Mouse (Mus musculus) ovary, adult 18-20 months (tissue): ENCODE results near the gene Phlda3.

ENCODE experiments used
- DNase-seq: peaks from one replicate; pipeline ENCODE4 v3.0.0; 2022; ENCODE audit warnings: low spot score, mixed read lengths

Phlda3 gene

GRCm38 (mm10) chr1:135759685-135760084 is 6.2 kb upstream of the Phlda3 start:
- no peak for DNase-seq

- no peak for DNase-seq
Measured at GRCm38 (mm10) chr1:135760216-135760615, 5.7 kb upstream of the Phlda3 start.

- DNase-seq, result no peak
Measured at GRCm38 (mm10) chr1:135761728-135762127, 4.2 kb upstream of the Phlda3 start.

GRCm38 (mm10) chr1:135763503-135764205 is 2.3 kb upstream of the Phlda3 start:
- DNase-seq, result no peak

DNA sequence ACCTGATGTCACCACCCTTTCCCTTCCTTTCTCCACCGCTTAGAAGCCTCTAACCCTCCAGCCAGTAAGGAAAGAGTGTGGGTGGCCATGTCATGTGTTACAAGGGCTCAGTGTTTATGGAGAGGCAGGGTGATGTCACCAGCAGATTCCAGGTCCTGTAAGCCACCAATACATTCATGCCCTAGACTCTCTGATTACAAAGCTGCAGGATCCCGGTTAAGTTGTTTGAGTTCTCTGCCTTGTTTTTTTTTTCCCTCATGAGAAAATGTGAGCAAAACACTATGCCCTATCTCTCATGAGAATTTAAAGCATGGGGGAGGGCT is 1.8 kb upstream of the Phlda3 start:
- DNase-seq, result no peak

DNA sequence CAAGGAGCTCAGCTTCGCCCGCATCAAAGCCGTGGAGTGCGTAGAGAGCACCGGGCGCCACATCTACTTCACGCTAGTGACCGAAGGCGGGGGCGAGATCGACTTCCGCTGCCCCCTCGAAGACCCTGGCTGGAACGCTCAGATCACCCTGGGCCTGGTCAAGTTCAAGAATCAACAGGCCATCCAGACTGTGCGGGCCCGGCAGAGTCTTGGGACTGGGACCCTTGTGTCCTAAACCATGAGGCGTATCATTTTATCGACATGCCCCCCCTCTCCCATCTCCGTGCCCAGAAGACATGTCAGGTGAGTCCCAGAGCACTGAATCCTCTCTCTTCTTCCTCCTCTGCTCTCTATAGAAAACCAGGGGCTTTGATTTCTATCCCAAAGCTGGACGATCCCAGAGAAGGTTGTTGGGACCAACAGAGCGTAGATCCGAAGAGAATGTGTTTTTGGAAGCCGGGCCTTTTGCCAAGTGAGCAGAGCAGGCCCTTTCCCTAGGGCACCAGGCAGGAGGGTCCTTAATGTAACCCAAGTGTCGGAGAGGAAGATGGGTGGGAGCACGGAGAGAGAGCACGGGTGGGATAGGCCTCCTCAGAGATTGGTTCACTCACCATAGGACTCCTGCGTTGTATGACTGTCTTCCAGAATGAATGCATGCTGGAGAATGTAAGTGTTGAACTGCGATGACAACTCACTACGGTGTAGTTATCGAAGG is 830 bp downstream of the Phlda3 start:
- DNase-seq, result no peak

GRCm38 (mm10) chr1:135767324-135767890 is 1.5 kb downstream of the Phlda3 start:
- no peak for DNase-seq

DNA sequence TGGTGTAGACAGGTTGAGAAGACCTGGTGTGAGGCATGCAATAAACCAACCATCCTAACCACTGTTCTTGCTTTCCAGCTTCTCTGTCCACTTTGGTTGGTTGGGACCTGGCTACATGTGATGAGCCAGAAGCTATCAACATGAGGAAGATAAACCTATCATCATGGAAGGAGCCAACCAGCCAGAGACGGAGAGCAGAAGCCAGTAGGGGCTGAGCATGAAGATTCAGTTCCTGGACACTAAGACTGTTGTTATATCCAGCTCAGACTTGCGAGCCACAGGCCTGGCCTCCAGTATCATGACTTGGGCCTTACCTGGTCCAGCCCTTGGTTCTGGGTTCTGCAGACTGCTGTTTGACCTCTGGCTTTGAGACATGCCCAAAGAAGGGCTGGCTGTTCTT is 2.5 kb downstream of the Phlda3 start:
- no peak for DNase-seq

- no peak for DNase-seq
Measured at GRCm38 (mm10) chr1:135770237-135770636, 4.3 kb downstream of the Phlda3 start.

DNA sequence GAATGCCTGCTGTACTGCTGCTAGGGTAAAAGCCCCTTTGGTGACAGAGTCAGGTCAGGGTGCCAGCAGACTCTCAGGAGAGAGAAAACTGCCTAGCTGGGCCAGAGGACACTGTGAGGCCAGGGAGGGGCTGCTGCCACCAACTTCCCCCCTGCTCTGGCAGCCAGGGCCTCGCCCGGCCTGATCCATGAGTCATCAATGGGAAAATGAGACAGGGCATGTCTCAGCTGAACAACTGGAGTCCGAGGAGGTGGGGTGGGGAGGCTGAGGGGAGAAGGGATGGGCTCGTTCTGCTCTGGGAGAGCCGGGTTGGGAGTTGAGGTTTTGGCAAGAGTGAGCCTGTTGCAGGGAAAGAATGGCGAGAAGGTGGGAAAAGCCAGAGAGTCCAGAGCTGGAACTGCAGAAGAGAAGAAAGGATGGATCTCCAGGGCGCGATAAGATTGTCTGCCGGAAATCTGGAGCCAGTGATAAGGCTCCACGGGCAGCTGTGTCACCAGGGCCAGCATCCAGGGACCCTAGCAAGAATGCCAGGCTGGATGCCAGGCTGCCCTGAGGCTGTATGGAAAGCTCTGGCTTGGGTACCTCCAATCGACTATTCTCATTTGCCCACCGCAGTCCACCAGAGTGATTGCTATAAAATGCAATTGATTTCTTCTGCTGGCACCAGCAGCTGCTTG is 5.1 kb downstream of the Phlda3 start:
- peak; percentile 50 for DNase-seq

GRCm38 (mm10) chr1:135771573-135771970 is 5.7 kb downstream of the Phlda3 start:
- no peak for DNase-seq

DNA sequence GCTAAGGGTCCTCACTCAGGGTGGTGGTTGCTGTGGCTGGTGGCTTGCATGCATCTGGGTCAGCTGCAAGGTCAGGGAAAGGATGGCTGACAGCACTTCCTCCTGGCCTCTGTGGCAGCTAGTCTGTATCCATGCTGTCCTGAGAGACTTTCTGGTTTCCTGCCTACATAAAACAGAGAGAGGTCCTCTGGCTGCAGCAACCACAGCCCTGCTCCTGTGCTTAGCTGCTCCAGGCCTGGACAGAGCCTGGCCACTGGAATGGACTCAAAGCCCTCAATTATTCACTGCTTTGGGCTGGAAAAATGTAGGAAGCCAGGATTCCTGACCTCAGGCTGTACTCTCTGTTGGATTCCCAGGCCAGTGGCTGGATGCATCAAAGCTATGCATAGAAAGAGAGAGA is 10.7 kb downstream of the Phlda3 start:
- DNase-seq, result no peak

DNA sequence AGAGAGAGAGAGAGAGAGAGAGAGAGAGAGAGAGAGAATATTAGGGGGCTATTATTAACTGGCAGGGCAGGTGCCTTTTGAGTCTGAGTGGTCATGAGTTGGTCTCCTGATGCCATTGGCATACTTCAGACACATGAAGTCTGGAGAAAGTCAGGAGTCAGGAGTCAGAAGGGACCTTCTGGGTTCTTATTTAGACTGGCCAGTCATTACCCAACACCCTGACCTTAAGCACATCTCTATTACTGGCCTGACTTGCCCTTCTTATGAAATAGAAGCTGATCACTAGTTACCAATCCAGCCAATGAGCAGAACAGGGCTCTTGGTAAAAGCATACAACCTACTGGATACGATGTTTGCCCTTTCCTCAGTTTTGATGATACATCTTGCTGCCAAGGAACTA is 11.1 kb downstream of the Phlda3 start:
- no peak for DNase-seq

DNA sequence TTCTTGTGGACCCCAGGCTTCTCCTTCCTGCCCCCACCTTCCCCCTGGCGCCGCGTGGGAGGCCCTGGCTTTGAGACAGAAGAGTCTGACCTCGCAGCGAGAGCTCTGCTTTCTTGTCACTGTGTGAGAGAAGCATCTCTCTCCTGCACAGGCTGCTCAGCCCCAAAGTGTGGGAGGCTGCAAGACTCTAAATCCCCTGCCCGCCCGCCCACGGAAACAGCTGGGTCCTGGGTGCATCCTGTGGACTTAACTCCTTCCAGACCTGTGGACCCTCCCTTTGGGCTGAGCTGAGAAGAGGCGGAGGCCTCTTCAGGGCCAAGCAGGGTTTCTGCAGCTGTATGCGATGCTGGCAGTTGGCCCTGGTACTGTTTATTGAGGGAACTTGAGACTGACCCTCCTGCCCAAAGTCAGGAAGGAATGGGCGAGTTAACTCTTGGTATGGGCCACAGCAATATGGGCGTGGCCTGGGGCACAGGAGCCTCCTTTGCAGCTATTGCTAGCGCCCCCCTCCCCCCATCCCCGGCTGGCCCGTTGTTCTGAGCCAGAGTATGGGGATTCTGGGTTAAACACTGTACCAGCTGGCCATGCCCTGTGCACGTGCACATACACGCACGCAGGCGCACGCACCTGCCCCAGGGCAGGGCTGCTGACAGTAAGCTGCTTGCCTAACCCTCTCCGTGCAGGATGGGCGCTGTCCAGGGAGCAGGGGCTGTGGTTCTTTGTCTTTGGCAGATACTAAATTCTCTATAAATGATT is 13.0 kb downstream of the Phlda3 start, which contains the start of gene Tnni1:
Tnni1 (plus strand) TSS at position 655 of the 756 bp plus-strand sequence.
- peak; percentile 58 for DNase-seq

GRCm38 (mm10) chr1:135780649-135781048 is 14.7 kb downstream of the Phlda3 start:
- no peak for DNase-seq

GRCm38 (mm10) chr1:135781220-135781619 is 15.3 kb downstream of the Phlda3 start:
- peak; percentile 34 for DNase-seq

- DNase-seq, result no peak
Measured at GRCm38 (mm10) chr1:135782816-135783215, 16.9 kb downstream of the Phlda3 start.

DNA sequence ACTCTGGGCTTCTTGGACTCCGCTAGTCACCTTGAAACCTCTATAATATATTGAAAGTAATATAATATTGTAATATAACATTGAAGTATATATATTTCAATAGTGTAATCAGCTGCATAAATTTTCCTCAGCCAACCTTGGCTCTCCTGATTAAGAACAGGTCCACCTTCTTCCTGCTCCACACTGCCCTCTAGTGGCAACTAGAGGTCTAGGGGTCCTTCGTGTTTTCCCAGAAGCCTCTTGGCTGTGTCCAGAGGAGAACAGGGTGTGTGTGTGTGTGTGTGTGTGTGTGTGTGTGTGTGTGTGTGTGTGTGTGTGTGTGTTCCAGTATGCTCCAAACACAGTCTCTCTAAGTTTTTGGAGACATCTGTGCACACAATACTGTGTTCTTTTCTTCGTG is 21.9 kb downstream of the Phlda3 start:
- DNase-seq, result peak; percentile 34

GRCm38 (mm10) chr1:135788708-135789107 is 22.8 kb downstream of the Phlda3 start:
- no peak for DNase-seq

GRCm38 (mm10) chr1:135789815-135790214 is 23.9 kb downstream of the Phlda3 start:
- DNase-seq, result no peak

- DNase-seq, result no peak
Measured at GRCm38 (mm10) chr1:135792143-135792939, 26.4 kb downstream of the Phlda3 start.
